Mouse (Mus musculus) hindbrain, postnatal 0 days (tissue): ENCODE measurements around the gene Plin5. TPM values are rescaled to one million over a fixed set of nuclear protein-coding genes. Genes with fewer than 3 reads are reported as not detected.
"Not testable (repeated sequence)": the region's sequence is repeated elsewhere in the genome, so short reads cannot be mapped to it uniquely, and the experiment has no call there.

ENCODE experiments used
- ATAC-seq: fragments of 200-750 bp; cut with Nextera tagmentation; 2 replicates; pipeline ENCODE4 v1.8.0; 2017; ENCODE audit warnings: mild to moderate bottlenecking, moderate TSS enrichment, moderate library complexity
- DNase-seq: peaks from one replicate; pipeline ENCODE4 v3.0.0-alpha.2; 2015; ENCODE audit warnings: low spot score
- H3K27ac ChIP-seq: fragments of 300-500 bp; sonication (generic); 2 replicates; pipeline ENCODE4 v1.5.1; 2014; ENCODE audit warnings: mild to moderate bottlenecking
- H3K27me3 ChIP-seq: fragments of 300-500 bp; sonication (generic); 2 replicates; pipeline ENCODE4 v1.6.1; 2014; ENCODE audit warnings: low read length, mixed read lengths; ENCODE audit not compliant: insufficient read depth
- H3K36me3 ChIP-seq: fragments of 300-500 bp; sonication (generic); 2 replicates; pipeline ENCODE4 v1.6.1; 2014; ENCODE audit warnings: low read length, mixed read lengths; ENCODE audit not compliant: insufficient read depth
- H3K4me1 ChIP-seq: fragments of 300-500 bp; sonication (generic); 2 replicates; pipeline ENCODE4 v1.6.1; 2014; ENCODE audit warnings: antibody characterized with exemption, low read length, mixed read lengths; ENCODE audit not compliant: insufficient read depth
- H3K4me2 ChIP-seq: fragments of 300-500 bp; sonication (generic); 2 replicates; pipeline ENCODE4 v1.6.1; 2014; ENCODE audit warnings: low read depth, mild to moderate bottlenecking, low read length, moderate library complexity, mixed read lengths
- H3K4me3 ChIP-seq: fragments of 300-500 bp; sonication (generic); 2 replicates; pipeline ENCODE4 v1.5.1; 2014; ENCODE audit warnings: low read length
- H3K9ac ChIP-seq: fragments of 300-500 bp; sonication (generic); replicated peaks from 2 replicates; pipeline ENCODE4 v1.6.1; 2014; ENCODE audit warnings: mild to moderate bottlenecking, low read length, moderate library complexity, mixed read lengths
- H3K9me3 ChIP-seq: fragments of 300-500 bp; sonication (generic); 2 replicates; pipeline ENCODE4 v1.6.1; 2016; ENCODE audit warnings: low read length, mixed read lengths
- CTCF ChIP-seq: IDR thresholded peaks from 2 replicates; pipeline ENCODE4 v1.5.1; 2016; ENCODE audit warnings: antibody characterized with exemption, control low read depth, low read depth
- WGBS: fragments of 180-500 bp; shearing (Covaris S2); extraction: QIAGEN DNeasy Blood & Tissue Kit; methylation state at CpG from one replicate; pipeline ENCODE4 v1.1.7; 2014; 5-methylcytosine and 5-hydroxymethylcytosine counted together
- polyA plus RNA-seq: library from polyadenylated mRNA; unstranded; fragments of >200 nt; fragmentation: Nextera tagmentation; extraction: Ambion mirVana; gene quantifications from 2 replicates; pipeline ENCODE4 v1.2.1, GENCODE M21; 2015
- total RNA-seq: library from RNA; depleted of rRNA; stranded (reverse); fragments of >200 nt; gene quantifications from 2 replicates; pipeline ENCODE4 v1.2.3, GENCODE M21; 2014; rRNA removed

Plin5 gene
- total and polyA plus RNA-seq, 2 experiments from 2014 or later, result 3.3 to 4.4 TPM

GRCm38 (mm10) chr17:56065715-56066114 lies 51.7 kb downstream of the Plin5 start:
- peaks cover 62% of the 10 kb centered on the region for H3K36me3 ChIP-seq
- WGBS, result 78% methylated on average over 6 of the region's 6 CpGs

DNA sequence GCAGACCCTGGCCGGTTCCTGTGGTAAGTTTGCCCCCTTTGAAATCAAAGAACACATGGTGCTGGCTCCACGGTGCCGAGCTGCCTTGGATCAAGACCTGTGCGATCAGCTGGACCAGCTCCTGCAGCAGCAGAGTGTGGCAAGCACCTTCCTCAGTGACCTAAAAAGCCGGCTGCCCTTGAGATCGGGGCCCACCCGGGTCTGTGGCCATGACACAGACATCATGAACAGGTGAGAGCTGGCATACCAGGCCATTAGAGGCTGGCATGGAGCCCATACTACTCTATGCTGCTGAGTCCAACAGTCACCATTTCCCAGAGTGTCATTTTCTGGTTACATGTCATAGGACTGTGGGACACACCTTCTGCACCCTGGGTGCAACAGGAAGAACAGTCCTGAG lies 55.3 kb downstream of the Plin5 start:
- Histone ChIP-seq H3K9ac (no peak overlapping the region), H3K36me3 (peaks cover 33% of the 10 kb centered on the region), H3K4me1 (no peaks in the 10 kb centered on the region), H3K27me3 (no peaks in the 10 kb centered on the region), H3K27ac (no peak overlapping the region), H3K9me3 (no peaks in the 10 kb centered on the region), H3K4me3 (no peak overlapping the region), H3K4me2 (no peak overlapping the region)
- ATAC-seq (no peak), DNase-seq (no peak)
- TF ChIP-seq CTCF, result no peak
- WGBS, result 94% methylated on average over 7 of the region's 7 CpGs

More at GRCm38 (mm10) chr17:56065715-56066114, 51.7 kb downstream of the Plin5 start:
- not testable (repeated sequence) for H3K27ac ChIP-seq, H3K4me1 ChIP-seq, ATAC-seq, H3K4me2 ChIP-seq, H3K9ac ChIP-seq, H3K27me3 ChIP-seq, DNase-seq, H3K4me3 ChIP-seq, H3K9me3 ChIP-seq
- TF ChIP-seq CTCF, result peak; percentile 22; the same call in 1 of the 2 replicates

Other genes with a start within 250 kb of the Plin5 start
- gene Zfp119a, start 238.7 kb downstream of the Plin5 start, total RNA-seq, result 3.6 and 5.1 TPM in 2 replicates
- 6.4 and 7.4 TPM in 2 replicates for gene Zfp119a, start 238.7 kb downstream of the Plin5 start, polyA plus RNA-seq
- gene Zfp959, start 225.5 kb downstream of the Plin5 start, total RNA-seq, result 4.8 and 8.8 TPM in 2 replicates
- gene Zfp959, start 225.5 kb downstream of the Plin5 start, polyA plus RNA-seq, result 7.5 and 8.9 TPM in 2 replicates
- 1.8 and 4.3 TPM in 2 replicates for gene Zfp119b, start 168.1 kb downstream of the Plin5 start, total RNA-seq
- gene Zfp119b, start 168.1 kb downstream of the Plin5 start, polyA plus RNA-seq, result 5.6 and 6.8 TPM in 2 replicates
- gene Ebi3, start 165.0 kb downstream of the Plin5 start, total RNA-seq, result 0.61 and 3.8 TPM in 2 replicates
- 5.2 and 7.3 TPM in 2 replicates for gene Ebi3, start 165.0 kb downstream of the Plin5 start, polyA plus RNA-seq
- gene Yju2, start 158.5 kb downstream of the Plin5 start, total RNA-seq, result 6.8 and 18.3 TPM in 2 replicates
- gene Yju2, start 158.5 kb downstream of the Plin5 start, polyA plus RNA-seq, result 16.7 and 19.4 TPM in 2 replicates
- gene Shd, start 147.1 kb downstream of the Plin5 start, total RNA-seq, result 233 and 250 TPM in 2 replicates
- 150 and 152 TPM in 2 replicates for gene Shd, start 147.1 kb downstream of the Plin5 start, polyA plus RNA-seq
- 136 and 140 TPM in 2 replicates for gene Fsd1, start 131.1 kb downstream of the Plin5 start, total RNA-seq
- 178 and 193 TPM in 2 replicates for gene Fsd1, start 131.1 kb downstream of the Plin5 start, polyA plus RNA-seq
- 5.4 and 5.9 TPM in 2 replicates for gene Stap2, start 112.0 kb downstream of the Plin5 start, total RNA-seq
- 4.3 and 4.6 TPM in 2 replicates for gene Stap2, start 112.0 kb downstream of the Plin5 start, polyA plus RNA-seq
- 185 and 186 TPM in 2 replicates for gene Mpnd, start 111.9 kb downstream of the Plin5 start, total RNA-seq
- 106 and 107 TPM in 2 replicates for gene Mpnd, start 111.9 kb downstream of the Plin5 start, polyA plus RNA-seq
- gene Sh3gl1, start 81.0 kb downstream of the Plin5 start, total RNA-seq, result 76.0 and 79.5 TPM in 2 replicates
- 84.5 and 87.6 TPM in 2 replicates for gene Sh3gl1, start 81.0 kb downstream of the Plin5 start, polyA plus RNA-seq
- 5.8 and 6.1 TPM in 2 replicates for gene Chaf1a, start 77.2 kb downstream of the Plin5 start, total RNA-seq
- 4.5 and 5.3 TPM in 2 replicates for gene Chaf1a, start 77.2 kb downstream of the Plin5 start, polyA plus RNA-seq
- gene Ubxn6, start 42.6 kb downstream of the Plin5 start, total RNA-seq, result 92.0 and 111 TPM in 2 replicates
- gene Ubxn6, start 42.6 kb downstream of the Plin5 start, polyA plus RNA-seq, result 75.2 and 77.7 TPM in 2 replicates
- 57.5 and 70.0 TPM in 2 replicates for gene Hdgfl2, start 38.0 kb downstream of the Plin5 start, total RNA-seq
- gene Hdgfl2, start 38.0 kb downstream of the Plin5 start, polyA plus RNA-seq, result 109 and 119 TPM in 2 replicates
- 0.61 and 0.99 TPM in 2 replicates for gene Plin4, start 7.8 kb downstream of the Plin5 start, total RNA-seq
- 0.08 and 0.11 TPM in 2 replicates for gene Plin4, start 7.8 kb downstream of the Plin5 start, polyA plus RNA-seq
- gene Lrg1, start 4.4 kb upstream of the Plin5 start, total RNA-seq, result 0.21 TPM in 1 of 2 replicates, not detected in the other
- gene Lrg1, start 4.4 kb upstream of the Plin5 start, polyA plus RNA-seq, result 0.90 and 0.95 TPM in 2 replicates
- gene Sema6b, start 22.7 kb upstream of the Plin5 start, total RNA-seq, result 91.6 and 97.5 TPM in 2 replicates
- gene Sema6b, start 22.7 kb upstream of the Plin5 start, polyA plus RNA-seq, result 12.9 and 13.2 TPM in 2 replicates
- gene Tnfaip8l1, start 44.9 kb upstream of the Plin5 start, total RNA-seq, result 14.4 and 17.8 TPM in 2 replicates
- 6.9 and 7.1 TPM in 2 replicates for gene Tnfaip8l1, start 44.9 kb upstream of the Plin5 start, polyA plus RNA-seq
- gene Mydgf, start 66.3 kb upstream of the Plin5 start, total RNA-seq, result 58.1 and 59.0 TPM in 2 replicates
- 86.6 and 86.9 TPM in 2 replicates for gene Mydgf, start 66.3 kb upstream of the Plin5 start, polyA plus RNA-seq
- 30.3 and 31.3 TPM in 2 replicates for gene Dpp9, start 101.3 kb upstream of the Plin5 start, total RNA-seq
- 18.9 and 19.0 TPM in 2 replicates for gene Dpp9, start 101.3 kb upstream of the Plin5 start, polyA plus RNA-seq
- 47.0 and 49.2 TPM in 2 replicates for gene Fem1a, start 139.2 kb upstream of the Plin5 start, total RNA-seq
- 15.1 and 15.7 TPM in 2 replicates for gene Fem1a, start 139.2 kb upstream of the Plin5 start, polyA plus RNA-seq
- 3.1 and 3.4 TPM in 2 replicates for gene Ticam1, start 159.2 kb upstream of the Plin5 start, total RNA-seq
- 1.2 and 1.3 TPM in 2 replicates for gene Ticam1, start 159.2 kb upstream of the Plin5 start, polyA plus RNA-seq
- 12.4 and 13.9 TPM in 2 replicates for gene Plin3, start 175.3 kb upstream of the Plin5 start, total RNA-seq
- 16.0 and 17.0 TPM in 2 replicates for gene Plin3, start 175.3 kb upstream of the Plin5 start, polyA plus RNA-seq
- gene Arrdc5, start 182.7 kb upstream of the Plin5 start, total RNA-seq, result not detected in 2 replicates
- gene Arrdc5, start 182.7 kb upstream of the Plin5 start, polyA plus RNA-seq, result not detected in 2 replicates
- 28.2 and 31.4 TPM in 2 replicates for gene Uhrf1, start 185.7 kb upstream of the Plin5 start, total RNA-seq
- 18.8 and 20.5 TPM in 2 replicates for gene Uhrf1, start 185.7 kb upstream of the Plin5 start, polyA plus RNA-seq
- gene Kdm4b, start 208.5 kb upstream of the Plin5 start, total RNA-seq, result 137 and 144 TPM in 2 replicates
- gene Kdm4b, start 208.5 kb upstream of the Plin5 start, polyA plus RNA-seq, result 42.5 and 42.6 TPM in 2 replicates